Mouse (Mus musculus): ENCODE results near the gene Phlda1. TPM values are rescaled to one million over a fixed set of nuclear protein-coding genes. Genes with fewer than 3 reads are reported as not detected.

Gene Phlda1
- polyA plus RNA-seq (2015; fragmentation: Nextera tagmentation; extraction: Ambion mirVana): 44.4 and 50.7 TPM in 2 replicates

DNA sequence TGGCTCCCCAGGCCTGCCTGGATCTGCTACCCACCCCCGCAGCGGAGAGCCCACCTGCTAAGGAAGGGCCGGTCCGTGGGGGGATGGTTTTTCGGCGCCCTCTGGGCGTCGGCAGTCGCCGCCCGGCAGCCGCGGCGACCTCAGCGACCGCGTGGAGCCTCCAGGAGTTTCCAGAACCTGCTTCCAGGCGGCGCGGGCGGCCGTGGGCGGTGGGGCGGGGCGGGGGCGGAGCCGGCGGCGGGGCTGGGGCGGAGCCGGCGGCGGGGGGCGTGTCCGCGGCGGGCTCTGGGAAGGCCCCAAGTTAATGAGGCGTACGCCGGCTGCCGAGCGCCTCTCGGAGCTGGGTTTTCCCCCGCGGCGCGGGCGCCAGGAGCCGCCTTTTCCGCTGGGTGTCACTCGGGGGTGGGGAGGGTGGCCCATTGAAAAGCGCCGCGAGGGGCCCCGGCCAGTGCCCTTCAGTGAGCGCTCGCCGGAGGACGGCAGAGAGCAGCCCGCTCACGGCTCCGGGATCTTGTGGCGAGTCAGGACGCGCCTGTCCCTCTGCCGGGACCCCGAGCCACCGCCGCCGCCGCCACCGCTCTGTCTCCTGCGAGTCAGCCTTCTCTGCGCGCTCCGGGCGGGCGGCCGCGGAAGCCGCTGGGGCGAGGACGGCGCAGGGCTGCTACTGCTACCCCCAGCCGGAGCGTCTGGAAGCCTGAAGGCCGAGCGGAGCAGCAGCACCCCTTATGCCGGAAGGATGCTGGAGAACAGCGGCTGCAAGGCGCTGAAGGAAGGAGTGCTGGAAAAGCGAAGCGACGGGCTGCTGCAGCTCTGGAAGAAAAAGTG, at the start of gene Phlda1:
Phlda1 (plus strand) TSS at position 186 of the 825 bp plus-strand sequence.
- no peaks in the 10 kb centered on the region for H3K36me3 ChIP-seq (ENCODE audit: control insufficient read depth, insufficient read depth, low read length)
- H3K4me3 ChIP-seq (replicated peaks; ENCODE audit: low read length): peak within 1 kb of the TSS; percentile 95
- WGBS: under 1% methylated on average over 94 of the region's 94 CpGs
- peak within 1 kb of the TSS; percentile 98 for H3K9ac ChIP-seq (ENCODE audit: low read length)
- H3K9me3 ChIP-seq (replicated peaks; ENCODE audit: control insufficient read depth, low read length): no peaks in the 10 kb centered on the region
- peaks cover 30% of the 10 kb centered on the region for H3K4me1 ChIP-seq (ENCODE audit: control insufficient read depth, insufficient read depth, low read length)
- no peaks in the 10 kb centered on the region for H3K27me3 ChIP-seq (ENCODE audit: control insufficient read depth, insufficient read depth, low read length)
- H3K27ac ChIP-seq (ENCODE audit: low read length): peak within 1 kb of the TSS; percentile 98
- ATAC-seq (ENCODE audit: insufficient read depth, low FRiP score): peak; percentile 95
- peak within 1 kb of the TSS; percentile 95 for H3K4me2 ChIP-seq (ENCODE audit: low read depth, low read length)

- H3K4me3 ChIP-seq (replicated peaks; ENCODE audit: low read length): no peak overlapping the region
- H3K4me2 ChIP-seq (ENCODE audit: low read depth, low read length): no peak overlapping the region
- 72% methylated on average over 7 of the region's 7 CpGs for WGBS
- H3K9me3 ChIP-seq (replicated peaks; ENCODE audit: control insufficient read depth, low read length): no peaks in the 10 kb centered on the region
- H3K27me3 ChIP-seq (ENCODE audit: control insufficient read depth, insufficient read depth, low read length): no peaks in the 10 kb centered on the region
- ATAC-seq (ENCODE audit: insufficient read depth, low FRiP score): no peak
- no peak overlapping the region for H3K9ac ChIP-seq (ENCODE audit: low read length)
- H3K36me3 ChIP-seq (ENCODE audit: control insufficient read depth, insufficient read depth, low read length): no peaks in the 10 kb centered on the region
- no peak overlapping the region for H3K27ac ChIP-seq (ENCODE audit: low read length)
- H3K4me1 ChIP-seq (ENCODE audit: control insufficient read depth, insufficient read depth, low read length): no peaks in the 10 kb centered on the region
Measured at GRCm38 (mm10) chr10:111458088-111458487, 48.0 kb upstream of the Phlda1 start.

DNA sequence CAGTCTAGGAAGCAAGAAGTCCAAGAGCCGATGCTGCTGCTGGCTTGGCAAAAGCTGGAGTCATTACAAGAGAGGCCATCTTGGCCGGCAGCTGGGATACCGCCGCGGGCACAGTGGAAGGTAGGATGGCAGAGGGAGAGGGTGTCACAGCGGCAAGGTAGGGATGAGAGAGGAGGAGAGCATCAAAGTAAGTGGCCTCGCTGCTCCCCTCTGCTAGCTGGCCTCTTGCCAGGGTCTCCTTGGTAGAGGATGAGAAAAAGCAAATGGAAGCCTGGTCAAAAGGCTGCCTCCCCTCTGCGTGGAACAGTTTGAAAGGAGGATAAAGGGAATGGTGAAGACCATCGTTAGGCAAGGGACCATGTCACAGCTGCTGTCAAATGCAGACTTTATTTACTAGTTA, 47.0 kb upstream of the Phlda1 start:
- no peak; the same call in 1 of the 2 replicates for ATAC-seq (ENCODE audit: insufficient read depth, low FRiP score)
- Histone ChIP-seq H3K4me2 (ENCODE audit: low read depth, low read length) (no peak overlapping the region), H3K36me3 (ENCODE audit: control insufficient read depth, insufficient read depth, low read length) (no peaks in the 10 kb centered on the region), H3K27ac (ENCODE audit: low read length) (no peak overlapping the region), H3K4me3 (replicated peaks; ENCODE audit: low read length) (no peak overlapping the region), H3K27me3 (ENCODE audit: control insufficient read depth, insufficient read depth, low read length) (no peaks in the 10 kb centered on the region), H3K9ac (ENCODE audit: low read length) (no peak overlapping the region), H3K4me1 (ENCODE audit: control insufficient read depth, insufficient read depth, low read length) (no peaks in the 10 kb centered on the region), H3K9me3 (replicated peaks; ENCODE audit: control insufficient read depth, low read length) (no peaks in the 10 kb centered on the region)
- WGBS: 73% methylated on average over 9 of the region's 9 CpGs

GRCm38 (mm10) chr10:111459874-111460273, 46.2 kb upstream of the Phlda1 start:
- no peak overlapping the region for H3K9ac ChIP-seq (ENCODE audit: low read length)
- H3K4me3 ChIP-seq (replicated peaks; ENCODE audit: low read length): no peak overlapping the region
- H3K9me3 ChIP-seq (replicated peaks; ENCODE audit: control insufficient read depth, low read length): no peaks in the 10 kb centered on the region
- 76% methylated on average over 3 of the region's 3 CpGs for WGBS
- no peak overlapping the region for H3K4me2 ChIP-seq (ENCODE audit: low read depth, low read length)
- ATAC-seq (ENCODE audit: insufficient read depth, low FRiP score): no peak
- no peak overlapping the region for H3K27ac ChIP-seq (ENCODE audit: low read length)
- H3K4me1 ChIP-seq (ENCODE audit: control insufficient read depth, insufficient read depth, low read length): no peaks in the 10 kb centered on the region
- H3K27me3 ChIP-seq (ENCODE audit: control insufficient read depth, insufficient read depth, low read length): no peaks in the 10 kb centered on the region
- no peaks in the 10 kb centered on the region for H3K36me3 ChIP-seq (ENCODE audit: control insufficient read depth, insufficient read depth, low read length)

DNA sequence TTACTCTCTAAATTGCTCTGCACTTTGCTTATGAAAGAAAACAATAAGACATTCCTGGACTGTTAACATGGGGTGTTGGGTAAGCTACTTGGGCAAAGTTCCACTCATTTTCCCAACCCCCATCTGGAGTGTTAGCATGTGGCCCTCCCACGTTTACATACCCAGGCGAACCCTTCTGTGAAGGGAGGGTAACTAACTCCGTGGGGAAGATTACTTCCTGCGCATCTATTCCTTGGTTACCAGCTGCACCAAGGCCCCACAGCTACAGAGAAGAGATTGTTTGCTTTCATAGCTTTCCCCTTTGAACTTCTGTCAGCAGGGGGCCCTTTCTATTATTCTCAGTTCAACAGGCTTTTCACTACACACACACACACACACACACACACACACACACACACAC, 45.7 kb upstream of the Phlda1 start:
- no peak overlapping the region for H3K4me2 ChIP-seq (ENCODE audit: low read depth, low read length)
- H3K36me3 ChIP-seq (ENCODE audit: control insufficient read depth, insufficient read depth, low read length): no peaks in the 10 kb centered on the region
- H3K9ac ChIP-seq (ENCODE audit: low read length): no peak overlapping the region
- no peak overlapping the region for H3K27ac ChIP-seq (ENCODE audit: low read length)
- no peak for ATAC-seq (ENCODE audit: insufficient read depth, low FRiP score)
- H3K9me3 ChIP-seq (replicated peaks; ENCODE audit: control insufficient read depth, low read length): no peaks in the 10 kb centered on the region
- H3K4me1 ChIP-seq (ENCODE audit: control insufficient read depth, insufficient read depth, low read length): no peaks in the 10 kb centered on the region
- 21% methylated on average over 4 of the region's 4 CpGs for WGBS
- no peaks in the 10 kb centered on the region for H3K27me3 ChIP-seq (ENCODE audit: control insufficient read depth, insufficient read depth, low read length)
- H3K4me3 ChIP-seq (replicated peaks; ENCODE audit: low read length): no peak overlapping the region

DNA sequence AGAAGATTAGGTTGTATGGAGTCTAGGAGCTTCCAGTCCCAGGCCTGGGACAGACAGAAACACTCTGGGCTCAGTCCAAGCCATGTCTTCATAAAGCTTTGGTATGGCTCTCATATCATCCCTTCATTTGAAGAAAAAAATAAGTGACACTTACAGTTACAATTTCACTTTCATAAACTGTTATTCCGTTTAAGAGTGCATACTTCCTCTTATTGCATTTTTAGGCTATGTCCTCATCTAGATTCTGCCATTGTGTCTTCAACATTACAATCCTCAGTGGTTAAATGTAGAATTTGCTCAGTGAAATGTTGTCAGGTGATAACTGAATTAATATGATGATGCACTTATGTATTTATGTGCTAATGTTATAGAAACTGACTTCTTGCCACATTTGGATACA, 41.3 kb upstream of the Phlda1 start:
- Histone ChIP-seq H3K4me3 (replicated peaks; ENCODE audit: low read length) (no peak overlapping the region), H3K4me1 (ENCODE audit: control insufficient read depth, insufficient read depth, low read length) (no peaks in the 10 kb centered on the region), H3K9ac (ENCODE audit: low read length) (no peak overlapping the region), H3K27me3 (ENCODE audit: control insufficient read depth, insufficient read depth, low read length) (no peaks in the 10 kb centered on the region), H3K9me3 (replicated peaks; ENCODE audit: control insufficient read depth, low read length) (no peaks in the 10 kb centered on the region), H3K36me3 (ENCODE audit: control insufficient read depth, insufficient read depth, low read length) (no peaks in the 10 kb centered on the region), H3K27ac (ENCODE audit: low read length) (no peak overlapping the region), H3K4me2 (ENCODE audit: low read depth, low read length) (no peak overlapping the region)
- 76% methylated on average over 1 of the region's 1 CpGs for WGBS
- no peak for ATAC-seq (ENCODE audit: insufficient read depth, low FRiP score)

- no peaks in the 10 kb centered on the region for H3K36me3 ChIP-seq (ENCODE audit: control insufficient read depth, insufficient read depth, low read length)
- H3K4me1 ChIP-seq (ENCODE audit: control insufficient read depth, insufficient read depth, low read length): no peaks in the 10 kb centered on the region
- no peak overlapping the region for H3K27ac ChIP-seq (ENCODE audit: low read length)
- WGBS: 48% methylated on average over 2 of the region's 2 CpGs
- no peak overlapping the region for H3K4me3 ChIP-seq (replicated peaks; ENCODE audit: low read length)
- no peak overlapping the region for H3K9ac ChIP-seq (ENCODE audit: low read length)
- ATAC-seq (ENCODE audit: insufficient read depth, low FRiP score): no peak
- H3K9me3 ChIP-seq (replicated peaks; ENCODE audit: control insufficient read depth, low read length): no peaks in the 10 kb centered on the region
- H3K4me2 ChIP-seq (ENCODE audit: low read depth, low read length): no peak overlapping the region
- H3K27me3 ChIP-seq (ENCODE audit: control insufficient read depth, insufficient read depth, low read length): no peaks in the 10 kb centered on the region
Measured at GRCm38 (mm10) chr10:111465409-111465808, 40.7 kb upstream of the Phlda1 start.

GRCm38 (mm10) chr10:111471166-111471565, 34.9 kb upstream of the Phlda1 start:
- H3K4me1 ChIP-seq (ENCODE audit: control insufficient read depth, insufficient read depth, low read length): peaks cover 11% of the 10 kb centered on the region
- H3K9me3 ChIP-seq (replicated peaks; ENCODE audit: control insufficient read depth, low read length): no peaks in the 10 kb centered on the region
- no peak overlapping the region for H3K27ac ChIP-seq (ENCODE audit: low read length)
- no peak overlapping the region for H3K9ac ChIP-seq (ENCODE audit: low read length)
- H3K36me3 ChIP-seq (ENCODE audit: control insufficient read depth, insufficient read depth, low read length): no peaks in the 10 kb centered on the region
- WGBS: 79% methylated on average over 9 of the region's 9 CpGs
- H3K27me3 ChIP-seq (ENCODE audit: control insufficient read depth, insufficient read depth, low read length): no peaks in the 10 kb centered on the region
- ATAC-seq (ENCODE audit: insufficient read depth, low FRiP score): no peak
- no peak overlapping the region for H3K4me3 ChIP-seq (replicated peaks; ENCODE audit: low read length)
- H3K4me2 ChIP-seq (ENCODE audit: low read depth, low read length): no peak overlapping the region

DNA sequence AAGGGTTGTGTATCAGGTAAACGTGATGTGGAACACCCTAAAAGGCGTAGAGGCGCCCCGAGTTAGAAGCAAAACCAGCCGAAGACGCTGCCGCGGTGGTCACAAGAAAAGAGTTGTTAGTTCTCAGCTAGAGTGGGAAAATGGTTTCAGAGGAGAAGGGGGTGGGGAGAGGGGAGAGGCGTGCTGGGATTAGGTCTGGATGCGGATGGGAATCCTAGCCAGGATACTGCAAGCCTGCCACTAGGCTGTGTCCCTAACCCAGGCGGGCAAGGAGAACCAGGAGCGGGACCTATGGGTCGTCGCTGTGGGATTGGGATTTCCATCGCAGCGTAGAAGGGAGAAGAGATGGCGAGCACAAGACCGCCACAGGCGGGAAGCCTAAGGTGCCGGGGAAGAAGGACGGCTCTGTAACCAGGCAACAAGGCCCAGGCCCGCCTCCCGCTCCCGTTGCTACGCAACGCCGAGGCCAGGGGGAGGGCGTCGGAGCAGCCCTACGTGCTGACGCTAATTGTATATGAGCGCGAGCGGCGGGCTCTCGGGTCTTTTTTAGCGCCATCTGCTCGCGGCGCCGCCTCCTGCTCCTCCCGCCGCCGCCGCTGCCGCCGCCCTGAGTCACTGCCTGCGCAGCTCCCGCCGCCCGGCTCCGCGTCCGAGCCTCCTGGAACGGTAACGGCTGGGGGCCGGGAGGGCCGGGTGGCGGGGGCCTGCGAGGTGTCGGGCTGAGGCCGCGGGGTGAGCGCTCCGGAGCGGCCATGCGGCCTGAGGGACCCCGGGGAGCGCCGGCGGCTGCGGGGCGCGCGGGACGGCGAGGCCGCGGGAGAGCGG, 33.2 kb upstream of the Phlda1 start, which contains the start of gene Nap1l1:
Nap1l1 (plus strand) TSS at position 538 of the 825 bp plus-strand sequence.
- Histone ChIP-seq H3K4me1 (ENCODE audit: control insufficient read depth, insufficient read depth, low read length) (peaks cover 14% of the 10 kb centered on the region), H3K9ac (ENCODE audit: low read length) (peak within 1 kb of the TSS; percentile 98), H3K36me3 (ENCODE audit: control insufficient read depth, insufficient read depth, low read length) (no peaks in the 10 kb centered on the region), H3K4me3 (replicated peaks; ENCODE audit: low read length) (peak within 1 kb of the TSS; percentile 98), H3K9me3 (replicated peaks; ENCODE audit: control insufficient read depth, low read length) (no peaks in the 10 kb centered on the region), H3K4me2 (ENCODE audit: low read depth, low read length) (peak within 1 kb of the TSS; percentile 77), H3K27ac (ENCODE audit: low read length) (peak within 1 kb of the TSS; percentile 89), H3K27me3 (ENCODE audit: control insufficient read depth, insufficient read depth, low read length) (no peaks in the 10 kb centered on the region)
- WGBS: 2% methylated on average over 60 of the region's 80 CpGs
- peak; percentile 99 for ATAC-seq (ENCODE audit: insufficient read depth, low FRiP score)
